Mouse (Mus musculus) activated CD4-positive, CD25-positive, alpha-beta regulatory T cell, adult 4 months (primary cell): ENCODE measurements at regions not wholly inside any gene's neighbourhood (a gene's known extent, or its start where the extent isn't known, plus 50 kb on each side); places are given as distances from the start of the nearest gene placed in this dataset.

ENCODE experiments used
- ATAC-seq: one replicate; pipeline ENCODE4 v1.8.0; 2017

DNA sequence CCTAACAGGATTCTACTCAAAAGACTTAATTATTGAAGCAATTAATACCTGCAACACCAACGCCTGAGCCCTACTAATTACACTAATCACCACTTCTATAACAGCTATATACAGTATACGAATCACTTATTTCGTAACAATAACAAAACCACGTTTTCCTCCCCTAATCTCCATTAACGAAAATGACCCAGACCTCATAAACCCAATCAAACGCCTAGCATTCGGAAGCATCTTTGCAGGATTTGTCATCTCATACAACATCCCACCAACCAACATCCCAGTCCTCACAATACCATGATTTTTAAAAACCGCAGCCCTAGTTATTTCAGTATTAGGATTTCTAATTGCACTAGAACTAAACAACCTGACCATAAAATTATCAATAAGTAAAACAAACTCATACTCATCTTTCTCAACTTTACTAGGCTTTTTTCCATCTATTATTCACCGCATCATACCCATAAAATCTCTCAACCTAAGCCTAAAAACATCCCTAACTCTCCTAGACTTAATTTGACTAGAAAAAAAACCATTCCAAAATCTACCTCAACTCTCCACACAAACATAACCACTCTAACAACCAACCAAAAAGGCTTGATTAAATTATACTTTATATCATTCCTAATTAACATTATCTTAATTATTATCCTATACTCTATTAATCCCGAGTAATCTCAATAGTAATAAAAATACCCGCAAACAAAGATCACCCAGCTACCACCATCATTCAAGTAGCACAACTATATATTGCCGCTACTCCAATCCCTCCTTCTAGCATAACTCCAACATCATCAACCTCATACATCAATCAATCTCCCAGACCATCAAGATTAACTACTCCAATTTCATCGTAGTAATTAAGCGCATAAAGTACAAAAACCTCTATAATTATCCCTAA, 830.9 kb upstream of the Tyrp1 start:
- peak; percentile 100 for ATAC-seq

DNA sequence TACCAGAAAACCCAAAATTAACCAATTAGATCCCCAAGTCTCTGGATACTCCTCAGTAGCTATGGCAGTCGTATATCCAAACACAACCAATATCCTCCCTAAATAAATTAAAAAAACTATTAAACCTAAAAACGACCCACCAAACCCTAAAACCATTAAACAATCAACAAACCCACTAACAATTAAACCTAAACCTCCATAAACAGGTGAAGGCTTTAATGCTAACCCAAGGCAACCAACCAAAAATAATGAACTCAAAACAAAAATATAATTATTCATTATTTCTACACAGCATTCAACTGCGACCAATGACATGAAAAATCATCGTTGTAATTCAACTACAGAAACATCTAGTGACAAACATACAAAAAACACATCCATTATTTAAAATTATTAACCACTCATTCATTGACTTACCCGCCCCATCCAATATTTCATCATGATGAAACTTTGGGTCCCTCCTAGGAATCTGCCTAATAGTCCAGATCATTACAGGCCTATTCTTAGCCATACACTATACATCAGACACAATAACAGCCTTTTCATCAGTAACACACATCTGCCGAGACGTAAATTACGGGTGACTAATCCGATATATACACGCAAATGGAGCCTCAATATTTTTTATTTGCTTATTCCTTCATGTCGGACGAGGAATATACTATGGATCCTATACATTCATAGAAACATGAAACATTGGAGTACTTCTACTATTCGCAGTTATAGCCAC, 830.1 kb upstream of the Tyrp1 start:
- ATAC-seq: peak; percentile 90

- no peak for ATAC-seq
Observed at GRCm38 (mm10) chr4:80004366-80004700, 829.6 kb upstream of the Tyrp1 start.

- ATAC-seq: no peak
Observed at GRCm38 (mm10) chr4:80004788-80005187, 829.1 kb upstream of the Tyrp1 start.

DNA sequence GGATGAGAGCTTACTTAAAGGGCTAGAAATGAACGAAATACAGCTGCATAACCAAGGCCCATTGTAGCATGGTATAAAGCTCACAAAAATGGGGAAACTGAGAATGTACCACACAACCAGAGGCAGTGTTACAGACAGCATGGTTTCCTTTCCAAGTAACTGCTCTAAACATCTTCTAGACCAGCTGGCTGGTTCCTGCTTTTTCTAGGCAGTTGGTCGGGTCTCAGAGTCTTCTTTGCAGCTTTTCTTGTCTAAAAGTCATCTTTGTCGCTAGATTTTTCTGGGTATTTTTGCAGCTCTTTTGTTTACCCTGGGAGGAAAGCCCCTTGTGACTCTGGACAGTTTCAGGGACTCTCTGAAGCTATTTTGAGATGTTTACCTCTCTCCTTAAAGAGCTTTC, 806.0 kb upstream of the Tyrp1 start:
- no peak for ATAC-seq

- ATAC-seq: no peak
Observed at GRCm38 (mm10) chr4:80047956-80048355, 786.0 kb upstream of the Tyrp1 start.
